ENCODE assay signal across 8 mouse cellular contexts in genomic region chr8:120562680-120563347, GRCm38 (mm10). TPM values are rescaled to one million over a fixed set of nuclear protein-coding genes. Genes with fewer than 3 reads are reported as not detected.
DNase-seq lines count a peak whose midpoint lies in the region; ATAC-seq and TF ChIP-seq lines count a peak whose summit lies in the region.

No protein-coding gene starts in this region.

- H3K4me3 ChIP-seq in heart, embryonic 12.5 days = no peak overlapping the region
- H3K4me3 ChIP-seq in MEL (ENCODE audit: control insufficient read depth in 1 of 2, insufficient read depth in 1 of 2, low read depth in 2 of 2, low read length in 2 of 2) = no peak overlapping the region
- no peak overlapping the region for H3K4me3 ChIP-seq in heart, embryonic 16.5 days (ENCODE audit: low read length)
- no peak overlapping the region for H3K4me3 ChIP-seq in liver, postnatal 0 days (ENCODE audit: low read depth, low read length)

- DNase-seq in heart, postnatal 14 days = no peak
- DNase-seq in MEL (ENCODE audit: low read depth, low spot score) = no peak
- DNase-seq in liver, postnatal 0 days = no peak
- no peak for DNase-seq in gastrocnemius, postnatal 10 days
- DNase-seq in Muller cell, postnatal 12 days (ENCODE audit: inconsistent ontology term) = no peak
- DNase-seq in frontal cortex, postnatal 25 days (ENCODE audit: low spot score in 2 of 2) = no peak

- intact Hi-C loops in heart, postnatal 14 days (cut with DNase I) = no loop called here

- peaks cover 39% of the 10 kb centered on the region for H3K36me3 ChIP-seq in heart, embryonic 12.5 days
- peaks cover 11 to 26% of the 10 kb centered on the region in 2 experiments; a peak in 3 of 4 replicates for H3K36me3 ChIP-seq in MEL (ENCODE audit: control insufficient read depth in 1 of 2, insufficient read depth in 2 of 2, low read length in 2 of 2)
- H3K36me3 ChIP-seq in heart, embryonic 16.5 days (ENCODE audit: control insufficient read depth, insufficient read depth) = peaks cover 13% of the 10 kb centered on the region
- peaks cover 69% of the 10 kb centered on the region for H3K36me3 ChIP-seq in liver, postnatal 0 days (replicated peaks; ENCODE audit: insufficient read depth, low read length)

- no peak for TF ChIP-seq EP300 in MEL (IDR thresholded peaks at IDR 0.05; ENCODE audit: low read depth in 1 of 2, low read length in 2 of 2)
- TF ChIP-seq EP300 in liver, postnatal 0 days (IDR thresholded peaks at IDR 0.05; ENCODE audit: low read depth) = no peak

- no peaks in the 10 kb centered on the region for H3K27me3 ChIP-seq in heart, embryonic 12.5 days (replicated peaks)
- no peaks in the 10 kb centered on the region for H3K27me3 ChIP-seq in MEL (ENCODE audit: control insufficient read depth in 1 of 2, insufficient read depth in 2 of 2, low read length in 2 of 2)
- no peaks in the 10 kb centered on the region for H3K27me3 ChIP-seq in heart, embryonic 16.5 days (ENCODE audit: control insufficient read depth, insufficient read depth, low read length)
- no peaks in the 10 kb centered on the region for H3K27me3 ChIP-seq in liver, postnatal 0 days (ENCODE audit: insufficient read depth, low read length)

- peaks cover 26% of the 10 kb centered on the region for H3K79me2 ChIP-seq in MEL (ENCODE audit: control insufficient read depth, insufficient read depth, low read length, poor library complexity)

- TF ChIP-seq CTCF in MEL (IDR thresholded peaks at IDR 0.05 in 2 of 3, conservative IDR thresholded peaks at IDR 0.05 in 1 of 3; ENCODE audit: control insufficient read depth in 1 of 3, insufficient read depth in 1 of 3, low read depth in 2 of 3, low read length in 3 of 3, poor library complexity in 1 of 3, severe bottlenecking in 1 of 3) = no peak
- TF ChIP-seq CTCF in liver, postnatal 0 days (IDR thresholded peaks at IDR 0.05; ENCODE audit: low read depth) = no peak

- 77% methylated on average over 18 of the region's 18 CpGs for WGBS in heart, embryonic 12.5 days
- 78% methylated on average over 18 of the region's 18 CpGs for WGBS in heart, embryonic 16.5 days
- 90% methylated on average over 18 of the region's 18 CpGs for WGBS in liver, postnatal 0 days (ENCODE audit: insufficient replicate concordance)

- ATAC-seq in heart, embryonic 12.5 days (ENCODE audit: insufficient number of reproducible peaks, low FRiP score) = peak; percentile 5; the same call in 1 of the 2 replicates
- no peak for ATAC-seq in heart, embryonic 16.5 days (replicated peaks; ENCODE audit: extremely low read depth, insufficient read depth, low FRiP score)
- ATAC-seq in liver, postnatal 0 days = no peak

- H3K27ac ChIP-seq in heart, embryonic 12.5 days (ENCODE audit: poor library complexity, severe bottlenecking) = peak overlapping the region; percentile 91
- 0 out of 2 replicates have a peak overlapping the region, but pooled peaks have one; percentile 14 for H3K27ac ChIP-seq in MEL (ENCODE audit: control insufficient read depth, low read depth, low read length)
- H3K27ac ChIP-seq in heart, embryonic 16.5 days (ENCODE audit: low read length) = peak overlapping the region; percentile 92
- peak overlapping the region; percentile 69 for H3K27ac ChIP-seq in liver, postnatal 0 days (ENCODE audit: low read depth)

- no peaks in the 10 kb centered on the region for H3K9me3 ChIP-seq in heart, embryonic 12.5 days (replicated peaks)
- no peaks in the 10 kb centered on the region for H3K9me3 ChIP-seq in MEL (replicated peaks; ENCODE audit: insufficient read depth, low read length)
- no peaks in the 10 kb centered on the region for H3K9me3 ChIP-seq in heart, embryonic 16.5 days (replicated peaks; ENCODE audit: control insufficient read depth, low read length)
- H3K9me3 ChIP-seq in liver, postnatal 0 days (ENCODE audit: low read length) = no peaks in the 10 kb centered on the region

- no peak for TF ChIP-seq RAD21 in MEL (IDR thresholded peaks at IDR 0.05; ENCODE audit: low read depth, low read length)

- peak overlapping the region; percentile 49 for H3K9ac ChIP-seq in heart, embryonic 12.5 days
- no peak overlapping the region for H3K9ac ChIP-seq in MEL (ENCODE audit: control insufficient read depth, low read depth, low read length, poor library complexity, severe bottlenecking)
- H3K9ac ChIP-seq in heart, embryonic 16.5 days (ENCODE audit: low read length) = peak overlapping the region; percentile 39
- H3K9ac ChIP-seq in liver, postnatal 0 days (replicated peaks) = 0 out of 2 replicates have a peak overlapping the region, but pooled peaks have one; percentile 8

- peaks cover 89% of the 10 kb centered on the region for H3K4me1 ChIP-seq in heart, embryonic 12.5 days (replicated peaks)
- peaks cover 3 to 33% of the 10 kb centered on the region in 2 experiments; a peak in 3 of 4 replicates for H3K4me1 ChIP-seq in MEL (ENCODE audit: control insufficient read depth in 1 of 2, insufficient read depth in 2 of 2, low read length in 2 of 2)
- peaks cover 68% of the 10 kb centered on the region for H3K4me1 ChIP-seq in heart, embryonic 16.5 days (ENCODE audit: control insufficient read depth, insufficient read depth, low read length)
- H3K4me1 ChIP-seq in liver, postnatal 0 days (ENCODE audit: insufficient read depth) = peaks cover 16% of the 10 kb centered on the region

- no peak for TF ChIP-seq POLR2A in MEL (IDR thresholded peaks at IDR 0.05; ENCODE audit: control insufficient read depth in 1 of 2, insufficient read depth in 1 of 2, low read depth in 1 of 2, low read length in 2 of 2, poor library complexity in 1 of 2)

- H3K4me2 ChIP-seq in heart, embryonic 12.5 days = peak overlapping the region; percentile 53
- H3K4me2 ChIP-seq in heart, embryonic 16.5 days (ENCODE audit: low read depth, low read length) = peak overlapping the region; percentile 44; the same call in 1 of the 2 replicates
- no peak overlapping the region for H3K4me2 ChIP-seq in liver, postnatal 0 days (ENCODE audit: low read depth, low read length)

TF ChIP-seq in MEL, 35 proteins besides CTCF, POLR2A, EP300 and RAD21:
- TF ChIP-seq MAZ (IDR thresholded peaks at IDR 0.05; ENCODE audit: low read depth, low read length) = no peak
- TF ChIP-seq KAT2A (conservative IDR thresholded peaks at IDR 0.05; ENCODE audit: low read depth, low read length) = no peak
- no peak for TF ChIP-seq TCF12 (IDR thresholded peaks at IDR 0.05; ENCODE audit: low read depth, low read length)
- no peak for TF ChIP-seq UBTF (IDR thresholded peaks at IDR 0.05; ENCODE audit: borderline replicate concordance, insufficient read depth, low read depth, low read length)
- no peak for TF ChIP-seq USF1 (IDR thresholded peaks at IDR 0.05; ENCODE audit: low read depth, low read length)
- no peak for TF ChIP-seq MEF2A (IDR thresholded peaks at IDR 0.05; ENCODE audit: extremely low read depth, insufficient replicate concordance, low read depth, low read length, poor library complexity, severe bottlenecking)
- no peak for TF ChIP-seq JUND (IDR thresholded peaks at IDR 0.05; ENCODE audit: low read depth, low read length)
- TF ChIP-seq GABPA (IDR thresholded peaks at IDR 0.05; ENCODE audit: low read depth, low read length) = no peak
- TF ChIP-seq MAX (IDR thresholded peaks at IDR 0.05; ENCODE audit: low read length) = no peak
- TF ChIP-seq NRF1 (IDR thresholded peaks at IDR 0.05; ENCODE audit: insufficient read depth, low read depth, low read length, poor library complexity, severe bottlenecking) = no peak
- TF ChIP-seq MYB (IDR thresholded peaks at IDR 0.05; ENCODE audit: low read depth, low read length) = no peak

RNA-seq across cellular contexts. Expression of gene Gins2, which starts 26.3 kb away (rescaled TPM):
- polyA plus RNA-seq in heart, embryonic 12.5 days (2016; fragmentation: Nextera tagmentation; extraction: Ambion mirVana) = 63.4 and 66.8 TPM in 2 replicates
- 1 to 10 TPM; 3.2 to 6.4 TPM for total RNA-seq in heart, postnatal 14 days (2021)
- total RNA-seq in MEL (2012; rRNA removed) = 46.1 and 49.3 TPM in 2 replicates
- 100 to 1,000 TPM in 1 of 2 experiments, 10 to 100 TPM in 1; 39.6 to 150 TPM for polyA plus RNA-seq in MEL (2012; ENCODE audit: insufficient read depth in 1 of 2, insufficient read length in 2 of 2, low read depth in 1 of 2, low replicate concordance in 2 of 2, missing spikeins in 1 of 2)
- polyA plus RNA-seq in heart, embryonic 16.5 days (2015; fragmentation: Nextera tagmentation; extraction: Ambion mirVana) = 51.0 and 51.1 TPM in 2 replicates
- polyA plus RNA-seq in liver, postnatal 0 days (2015; fragmentation: Nextera tagmentation; extraction: Ambion mirVana) = 18.6 and 20.3 TPM in 2 replicates
- 1 to 10 TPM; 8.6 to 9.1 TPM for total RNA-seq in gastrocnemius, postnatal 10 days (2021)

Comparison
In these comparisons a context has a peak if more than half of its experiments do, and no peak if none do; other contexts are left out.
1. H3K27ac ChIP-seq: peak in every context shown above with its lines; median percentile 92 in heart, embryonic 16.5 days; 91 in heart, embryonic 12.5 days; 69 in liver, postnatal 0 days; 14 in MEL.